Mouse (Mus musculus) gastrocnemius, adult 18-20 months (tissue): ENCODE measurements around the gene Fezf2. TPM values are rescaled to one million over a fixed set of nuclear protein-coding genes. Genes with fewer than 3 reads are reported as not detected.

ENCODE experiments used
- DNase-seq: peaks from one replicate; pipeline ENCODE4 v3.0.0; 2021; ENCODE audit warnings: low spot score
- long read RNA-seq, 2 experiments: library from polyadenylated mRNA; stranded (forward); transcript quantifications; one replicate each; pipeline ENCODE4 v2.0.0; 2021
- total RNA-seq, 2 experiments: library from RNA; stranded (reverse); gene quantifications; 2 replicates each; pipeline ENCODE4 v1.2.3; 2021

The Fezf2 gene
- total RNA-seq: not detected
- long read RNA-seq, experiment 1: 0 reads
- long read RNA-seq, experiment 2: 0 reads

- DNase-seq: no peak
Measured at GRCm38 (mm10) chr14:12348089-12348488, at the start of gene Fezf2. Fezf2 (minus strand) TSS chr14:12348189.

- DNase-seq: no peak
Measured at GRCm38 (mm10) chr14:12397561-12397960, 49.6 kb upstream of the Fezf2 start.

- DNase-seq: no peak
Measured at GRCm38 (mm10) chr14:12394318-12394717, 46.3 kb upstream of the Fezf2 start.

- DNase-seq: no peak
Measured at GRCm38 (mm10) chr14:12393271-12393861, 45.4 kb upstream of the Fezf2 start.

GRCm38 (mm10) chr14:12391167-12391566 is 43.2 kb upstream of the Fezf2 start:
- no peak for DNase-seq

GRCm38 (mm10) chr14:12388806-12389436 is 40.9 kb upstream of the Fezf2 start:
- no peak for DNase-seq

GRCm38 (mm10) chr14:12388192-12388795 is 40.3 kb upstream of the Fezf2 start:
- no peak for DNase-seq

- DNase-seq: no peak
Measured at GRCm38 (mm10) chr14:12387176-12387575, 39.2 kb upstream of the Fezf2 start.

- no peak for DNase-seq
Measured at GRCm38 (mm10) chr14:12377883-12378282, 29.9 kb upstream of the Fezf2 start.

GRCm38 (mm10) chr14:12377289-12377688 is 29.3 kb upstream of the Fezf2 start:
- DNase-seq: no peak

GRCm38 (mm10) chr14:12375451-12375850 is 27.5 kb upstream of the Fezf2 start:
- DNase-seq: no peak

- DNase-seq: no peak
Measured at GRCm38 (mm10) chr14:12350271-12350916, 2.4 kb upstream of the Fezf2 start.

GRCm38 (mm10) chr14:12349334-12350090 is 1.5 kb upstream of the Fezf2 start:
- DNase-seq: no peak

- DNase-seq: no peak
Measured at GRCm38 (mm10) chr14:12346865-12347600, 956 bp downstream of the Fezf2 start.

GRCm38 (mm10) chr14:12346011-12346864 is 1.8 kb downstream of the Fezf2 start:
- no peak for DNase-seq

- no peak for DNase-seq
Measured at GRCm38 (mm10) chr14:12345241-12345921, 2.6 kb downstream of the Fezf2 start.

- DNase-seq: no peak
Measured at GRCm38 (mm10) chr14:12344746-12345240, 3.2 kb downstream of the Fezf2 start.

GRCm38 (mm10) chr14:12344061-12344745 is 3.8 kb downstream of the Fezf2 start:
- DNase-seq: no peak
